Mouse (Mus musculus) liver (tissue): Measurements from ENCODE around the gene Krtap24-1.

Experiments used
- DNase-seq: peaks from one replicate; pipeline ENCODE4 v3.0.0-alpha.2; 2020; ENCODE audit warnings: mixed read lengths

Krtap24-1 gene

GRCm38 (mm10) chr16:88563045-88563913, 48.8 kb downstream of the Krtap24-1 start, which contains the start of gene Cldn8:
TSS of gene Cldn8 (minus strand) at chr16:88563183.
- no peak for DNase-seq

GRCm38 (mm10) chr16:88561617-88562164, 50.4 kb downstream of the Krtap24-1 start:
- DNase-seq, result no peak
